Mouse (Mus musculus) hindlimb bud, embryonic 11.5 days (tissue): ENCODE measurements around the gene Otulinl.

ENCODE experiments used
- DNase-seq: peaks from one replicate; pipeline ENCODE4 v3.0.0-alpha.2; 2012; ENCODE audit warnings: low read depth, low spot score; ENCODE audit errors: extremely low spot score

Otulinl gene

GRCm38 (mm10) chr15:27658356-27658755, 23.0 kb downstream of the Otulinl start:
- DNase-seq, result no peak

DNA sequence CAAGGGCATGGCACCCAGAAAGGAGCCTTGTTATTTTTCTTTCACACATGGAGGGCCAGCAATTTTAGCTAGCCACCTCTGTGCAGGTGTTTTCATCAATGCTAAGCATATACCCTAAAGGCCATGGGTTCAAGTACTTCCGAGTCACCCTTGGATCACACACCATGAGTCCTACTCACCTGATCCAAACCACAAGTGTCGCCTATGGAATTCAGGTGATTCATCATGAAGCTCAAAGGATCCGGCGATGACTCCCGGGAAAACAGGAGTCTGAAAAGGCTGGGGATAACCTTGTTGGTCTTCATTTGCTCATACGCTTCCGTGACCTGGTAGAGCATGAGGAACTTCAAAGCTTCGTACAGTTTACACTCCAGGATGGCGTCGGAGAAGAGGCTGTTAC, 23.5 kb downstream of the Otulinl start:
- DNase-seq, result no peak

DNA sequence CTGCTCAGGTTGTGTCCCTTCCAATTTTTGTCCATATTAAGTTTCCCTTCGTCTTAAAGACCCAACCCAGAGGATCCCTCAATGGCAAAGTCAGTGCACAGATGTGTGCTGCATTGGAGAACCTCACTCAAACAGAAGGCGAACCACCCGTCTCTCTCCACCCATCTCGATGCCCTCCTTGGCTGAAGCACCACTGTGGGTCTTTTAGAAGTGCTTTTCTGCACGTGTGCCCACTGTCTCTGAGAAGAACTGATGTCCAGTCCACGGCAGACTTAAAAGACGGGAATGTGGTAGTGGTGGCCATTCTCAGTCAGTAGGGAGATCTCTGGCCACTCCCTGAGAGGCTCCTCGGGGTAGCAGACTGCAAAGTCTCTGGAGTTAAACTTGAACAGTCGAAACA, 24.8 kb downstream of the Otulinl start:
- no peak for DNase-seq

GRCm38 (mm10) chr15:27655015-27655414, 26.4 kb downstream of the Otulinl start:
- peak; percentile 28 for DNase-seq

GRCm38 (mm10) chr15:27647686-27648085, 33.7 kb downstream of the Otulinl start:
- no peak for DNase-seq

GRCm38 (mm10) chr15:27646665-27647064, 34.7 kb downstream of the Otulinl start:
- no peak for DNase-seq

DNA sequence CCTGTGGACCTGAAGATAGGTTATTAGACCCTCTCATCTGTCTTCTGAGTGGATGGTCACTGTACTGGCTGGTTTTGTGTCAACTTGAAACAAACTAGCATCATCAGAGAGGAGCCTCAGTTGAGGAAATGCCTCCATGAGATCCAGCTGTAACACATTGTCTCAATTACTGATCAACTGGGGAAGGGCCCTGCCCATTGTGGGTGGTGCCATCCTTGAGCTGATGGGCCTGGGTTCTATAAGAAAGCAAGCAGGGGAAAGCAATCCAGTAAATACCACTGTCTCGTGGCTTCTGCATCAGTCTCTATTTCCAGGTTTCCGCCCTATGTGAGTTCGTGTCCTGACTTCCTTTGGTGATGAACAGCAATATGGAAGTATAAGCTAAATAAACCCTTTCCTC, 36.1 kb downstream of the Otulinl start:
- DNase-seq, result no peak

- DNase-seq, result no peak
These were observed 38.5 kb downstream of the Otulinl start for GRCm38 (mm10) chr15:27642895-27643294.

- DNase-seq, result no peak
These were observed 40.2 kb downstream of the Otulinl start for GRCm38 (mm10) chr15:27641171-27641570.

- no peak for DNase-seq
These were observed 47.2 kb downstream of the Otulinl start for GRCm38 (mm10) chr15:27633941-27634900.

- peak; percentile 82 for DNase-seq
These were observed 50.6 kb downstream of the Otulinl start, which contains the start of gene Otulin for GRCm38 (mm10) chr15:27630601-27631383. Gene Otulin, minus strand, starts transcription at chr15:27630693.

GRCm38 (mm10) chr15:27629800-27630600, 51.4 kb downstream of the Otulinl start:
- DNase-seq, result no peak

GRCm38 (mm10) chr15:27629046-27629445, 52.3 kb downstream of the Otulinl start:
- DNase-seq, result no peak

DNA sequence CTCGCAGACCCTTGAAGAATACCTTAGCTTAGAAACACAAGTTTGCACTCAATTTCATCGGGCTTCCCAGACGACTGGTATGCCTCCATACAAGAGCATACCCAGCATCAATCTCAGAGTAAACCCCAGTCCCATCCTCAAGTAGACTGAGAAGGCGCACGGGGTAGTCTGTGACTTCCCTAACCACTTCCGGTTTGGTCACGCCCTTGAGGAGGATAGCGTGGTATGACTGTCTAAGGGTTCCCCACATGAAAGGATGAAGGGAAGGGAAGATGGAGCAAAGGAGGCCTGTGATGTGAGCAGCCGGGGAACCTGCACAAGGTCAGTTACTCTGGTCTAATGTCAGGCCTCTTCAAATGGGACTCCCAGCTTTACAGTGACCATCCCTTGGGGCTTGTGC, 53.6 kb downstream of the Otulinl start:
- no peak for DNase-seq

- no peak for DNase-seq
These were observed 55.1 kb downstream of the Otulinl start for GRCm38 (mm10) chr15:27626314-27626713.

- DNase-seq, result no peak
These were observed 55.5 kb downstream of the Otulinl start for GRCm38 (mm10) chr15:27625890-27626255.

DNA sequence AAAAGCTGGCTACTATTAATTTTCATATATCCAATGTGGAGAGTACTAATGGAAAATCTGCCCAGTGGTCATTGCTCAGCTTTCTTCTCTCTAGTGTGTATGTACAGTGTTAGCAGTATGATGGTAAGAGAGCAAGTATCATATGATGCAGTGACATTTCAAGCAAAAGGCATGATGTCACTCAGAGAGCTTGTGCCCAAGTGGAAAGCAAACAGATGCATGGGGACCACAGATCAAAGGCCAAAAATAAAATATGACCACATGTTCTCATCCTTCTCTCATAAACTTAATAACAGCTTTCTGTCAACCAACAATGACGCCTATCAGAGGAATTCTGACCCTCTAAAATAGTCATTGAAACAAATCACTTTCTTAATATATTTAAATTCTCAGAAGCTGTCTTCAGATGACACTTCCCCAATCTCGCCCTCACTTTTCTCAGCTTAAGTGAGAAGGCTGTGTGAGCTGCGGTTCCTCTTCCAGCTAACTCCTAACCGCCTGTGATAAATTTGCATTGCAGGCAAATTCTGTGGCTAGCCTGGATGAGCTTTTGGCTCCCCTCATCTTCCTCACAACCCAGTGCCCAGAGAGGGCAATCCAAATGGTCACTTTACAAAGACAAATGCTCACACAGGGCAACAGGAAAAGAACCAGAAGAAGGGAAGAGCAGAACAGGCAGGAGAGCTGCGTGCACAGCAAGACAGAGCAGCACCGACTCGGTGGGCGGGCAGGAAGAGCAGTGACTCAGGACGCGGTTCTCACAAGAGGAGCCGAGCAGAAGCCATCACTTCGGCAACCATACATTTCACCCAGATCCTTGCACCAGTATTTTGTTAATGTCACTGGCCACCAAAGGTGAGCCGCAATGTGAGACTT, 56.1 kb downstream of the Otulinl start:
- DNase-seq, result no peak

DNA sequence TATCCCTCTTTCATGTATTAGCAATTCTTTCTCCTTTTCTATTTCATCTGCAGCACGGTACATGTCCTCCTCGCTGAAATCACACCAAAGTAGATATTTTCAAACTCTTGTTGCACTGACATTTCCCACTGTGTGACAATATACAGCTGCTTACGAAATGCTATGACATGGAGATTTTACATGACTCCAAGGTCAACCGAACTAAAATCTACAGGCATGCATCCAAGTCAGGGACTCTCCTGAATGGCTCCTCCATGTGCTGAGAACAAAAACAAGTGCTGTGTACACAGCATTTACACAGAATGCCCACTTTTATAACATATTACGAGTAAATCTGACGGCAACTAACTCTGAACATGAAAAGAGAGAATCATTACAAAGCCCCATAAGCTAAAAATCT, 58.1 kb downstream of the Otulinl start:
- no peak for DNase-seq

DNA sequence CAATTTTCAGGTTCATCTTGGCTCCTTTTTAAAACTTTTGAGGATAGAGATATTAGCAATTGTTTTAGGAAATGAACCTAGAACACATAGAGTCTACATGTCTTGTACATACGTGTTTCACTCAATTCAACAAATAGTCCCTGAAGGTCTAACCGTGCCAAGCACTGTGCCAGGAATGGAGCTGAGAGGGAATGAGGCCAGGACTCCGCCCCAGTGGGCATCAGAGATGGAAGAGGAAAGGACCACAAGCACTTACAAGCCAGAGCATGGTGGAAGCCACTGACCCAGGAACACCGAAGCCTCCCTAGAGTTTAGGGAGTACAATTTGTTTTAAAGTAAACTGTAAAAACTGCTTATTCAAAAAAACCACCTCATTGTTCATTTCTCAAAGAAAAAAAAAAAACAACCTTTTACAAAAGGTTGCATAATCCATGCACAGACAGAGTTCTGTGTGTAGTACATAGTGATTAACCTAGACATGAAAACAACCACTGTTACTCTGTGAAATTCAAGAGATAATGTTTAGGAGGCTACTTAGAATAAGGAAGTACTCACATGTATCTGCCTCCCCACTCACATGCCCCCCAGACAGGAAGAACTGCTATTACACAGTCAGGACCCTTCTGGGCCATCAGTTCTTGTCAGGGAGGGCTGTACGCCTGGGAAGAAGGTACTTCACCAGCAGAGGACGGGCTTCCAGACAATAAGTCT, 60.7 kb downstream of the Otulinl start:
- DNase-seq, result no peak
